Mouse (Mus musculus) frontal cortex, postnatal 10 days (tissue): ENCODE data around the gene Drc3.
A peak's percentile ranks its signal among the peaks of the same experiment; 100 is the strongest.

Experiments used
- DNase-seq, 2 experiments: peaks; one replicate each; pipeline ENCODE4 v3.0.0; 2022; ENCODE audit warnings: low spot score in 2 of 2, mixed read lengths in 1 of 2

Gene Drc3

DNA sequence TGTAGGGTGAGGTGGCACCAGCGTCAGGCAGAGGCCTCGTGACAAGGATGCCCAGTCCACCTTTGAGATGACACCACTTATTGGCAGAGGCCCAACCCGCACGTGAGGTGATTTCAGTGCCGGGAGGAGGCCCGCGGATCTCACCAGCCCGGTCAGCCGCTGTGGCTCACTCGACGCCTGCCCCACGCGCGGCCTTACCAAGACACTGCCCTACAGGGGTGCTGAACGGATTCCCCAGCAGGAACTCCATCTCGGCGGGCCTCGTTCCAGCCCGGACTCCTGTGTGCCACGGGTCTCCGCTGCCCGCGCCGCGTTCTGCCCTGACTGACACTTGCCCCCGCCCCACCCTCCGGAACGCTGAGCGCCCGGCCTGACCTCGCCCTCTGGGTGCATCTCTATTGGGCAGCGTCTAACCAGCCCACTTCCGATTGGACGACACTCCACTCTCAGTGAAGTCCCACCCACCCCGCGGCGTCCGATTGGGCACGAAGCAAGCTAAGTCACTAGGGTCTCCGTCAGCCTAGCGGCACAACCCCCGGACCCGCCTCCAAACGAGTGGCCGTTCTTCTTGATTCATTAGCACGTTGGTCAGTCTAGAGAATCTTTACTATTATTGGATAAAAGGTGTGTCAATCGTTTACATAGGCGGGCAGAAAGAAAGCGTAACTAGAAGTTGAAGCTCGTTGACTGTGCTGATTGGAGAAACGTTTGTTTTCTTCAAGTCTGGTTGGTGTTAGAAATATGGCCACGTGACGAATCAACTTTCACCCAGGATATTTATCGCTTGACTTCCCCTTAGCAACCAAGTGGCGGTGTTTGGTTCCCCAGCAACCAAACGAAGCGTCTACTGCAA lies at the start of gene Drc3, which contains the start of gene Tom1l2:
Drc3 (plus strand) TSS at position 771 of the 853 bp plus-strand sequence.
Tom1l2 (minus strand) TSS at position 347 of the 853 bp plus-strand sequence.
- DNase-seq = peak; percentile 99 to 100

DNA sequence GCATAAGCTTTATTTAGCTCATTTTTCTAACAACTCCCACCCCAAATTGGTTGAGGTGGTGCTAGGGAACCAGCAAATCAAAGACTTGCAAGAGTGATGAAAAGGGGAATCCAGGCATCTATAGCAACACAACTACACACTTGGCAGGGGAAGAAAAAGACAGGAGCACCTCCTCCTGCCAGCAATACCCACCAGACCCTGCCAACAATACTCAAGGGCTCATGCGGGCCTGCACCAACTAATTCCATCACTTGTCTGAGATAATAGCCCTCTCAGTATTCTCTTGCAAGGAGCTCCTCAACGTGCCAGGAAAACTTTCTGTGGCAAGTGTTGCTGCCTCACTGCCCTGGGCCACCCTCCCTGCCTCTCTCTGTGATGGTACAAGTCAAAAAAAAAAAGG lies 49.6 kb upstream of the Drc3 start:
- DNase-seq = no peak

DNA sequence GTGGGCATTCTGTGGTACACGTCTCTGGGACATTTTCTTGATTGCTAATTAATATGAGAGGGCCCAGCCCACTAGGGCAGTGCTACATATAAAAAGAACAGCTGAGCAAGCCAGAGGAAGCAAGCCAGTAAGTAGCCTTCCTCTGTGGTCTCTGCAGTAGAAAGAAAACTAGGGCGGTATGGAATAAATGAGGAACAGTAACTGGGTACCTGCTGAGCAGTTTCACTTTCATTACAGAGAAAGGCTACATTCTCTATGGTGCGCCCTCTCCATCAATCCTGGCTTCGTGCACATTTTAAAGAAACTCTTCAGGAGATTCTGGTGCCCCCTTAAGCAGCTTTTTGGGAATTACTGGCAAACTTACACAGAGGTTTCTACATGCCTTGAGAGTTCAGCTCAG lies 47.5 kb upstream of the Drc3 start:
- DNase-seq = no peak

DNA sequence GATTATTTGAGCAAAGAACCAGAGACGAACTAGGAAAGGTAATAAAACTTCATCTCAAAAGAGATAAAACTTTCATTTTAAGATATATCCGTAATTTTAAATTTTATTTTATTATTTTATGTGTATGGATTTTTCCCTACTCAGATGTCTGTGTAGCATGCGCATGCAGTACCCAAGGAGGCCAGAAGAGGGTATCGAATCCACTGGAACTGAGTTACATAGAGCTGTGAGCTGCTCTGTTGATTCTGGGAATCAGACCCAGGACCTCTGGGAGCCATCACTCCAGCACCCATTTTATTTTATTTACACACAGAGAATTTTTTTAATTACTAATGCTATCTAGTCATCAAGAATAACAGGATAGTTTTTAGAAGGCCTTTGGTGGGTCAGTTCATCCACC lies 46.3 kb upstream of the Drc3 start:
- no peak for DNase-seq

DNA sequence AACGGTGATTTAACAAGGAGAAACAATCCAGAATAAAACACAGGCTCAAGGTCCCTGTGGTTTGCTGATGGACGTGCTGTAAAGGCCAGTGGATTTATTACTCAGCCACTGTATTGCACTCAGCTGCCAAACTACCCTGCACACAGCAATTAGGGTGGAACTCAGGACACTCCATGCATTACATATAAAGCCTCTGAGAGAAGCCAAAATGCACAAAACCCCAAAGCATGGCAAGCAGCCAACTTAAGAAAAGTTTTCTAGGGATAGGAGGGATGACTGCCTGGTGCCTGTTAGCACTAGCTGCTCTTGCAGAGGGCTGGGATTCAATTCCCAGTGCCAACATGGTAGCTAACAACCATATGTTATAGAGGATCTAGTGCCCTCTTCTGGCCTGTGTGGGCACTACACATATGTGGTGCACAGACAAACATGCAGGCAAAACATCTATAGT lies 45.7 kb upstream of the Drc3 start:
- DNase-seq = no peak

DNA sequence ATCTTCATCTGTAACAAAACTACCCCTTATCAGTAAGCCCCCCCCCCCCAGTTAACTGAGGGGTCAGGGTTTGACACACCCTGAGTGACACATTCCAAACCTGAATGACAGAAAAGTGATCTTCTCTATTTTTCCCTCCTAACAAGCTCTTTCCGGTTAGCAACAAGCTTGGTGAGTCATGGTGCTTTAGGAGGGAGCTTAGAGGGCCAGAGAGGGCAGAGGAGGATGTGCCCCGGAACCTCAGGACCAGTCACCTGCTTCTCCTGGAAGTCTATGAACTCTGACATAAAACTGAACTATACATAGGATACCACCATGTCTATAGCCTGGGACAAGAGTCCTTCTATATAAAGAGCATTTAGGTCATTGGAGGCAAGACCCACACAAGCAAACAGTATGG lies 45.1 kb upstream of the Drc3 start:
- no peak for DNase-seq

DNA sequence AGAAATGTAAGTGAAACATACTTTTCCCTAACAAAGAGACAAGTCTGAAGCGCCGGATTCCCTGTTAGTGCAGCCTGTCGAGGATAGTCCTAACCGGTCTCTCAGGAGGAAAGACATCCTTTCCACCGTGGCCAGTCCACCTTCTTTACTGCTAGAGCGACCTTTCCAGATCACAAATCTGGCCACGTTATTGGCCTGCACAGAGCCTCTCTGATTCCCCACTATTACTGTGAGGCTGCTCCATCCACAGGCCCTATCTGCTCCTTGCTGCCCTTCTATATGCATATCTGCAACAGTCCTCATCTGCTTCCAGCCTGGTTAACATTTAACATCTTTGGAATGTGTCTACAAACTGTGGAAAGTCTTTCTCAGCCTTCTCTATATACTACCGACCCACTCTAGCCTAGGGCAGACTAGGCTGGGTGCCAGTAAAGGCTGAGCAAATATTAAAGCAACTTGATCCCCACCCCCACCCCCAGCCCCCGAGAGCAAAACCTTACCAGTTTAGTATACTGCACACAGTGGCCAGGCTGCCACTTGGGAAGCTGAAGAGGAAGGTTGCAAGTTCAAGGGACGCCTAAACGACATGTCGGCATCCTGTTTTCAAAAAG lies 44.5 kb upstream of the Drc3 start:
- no peak for DNase-seq

DNA sequence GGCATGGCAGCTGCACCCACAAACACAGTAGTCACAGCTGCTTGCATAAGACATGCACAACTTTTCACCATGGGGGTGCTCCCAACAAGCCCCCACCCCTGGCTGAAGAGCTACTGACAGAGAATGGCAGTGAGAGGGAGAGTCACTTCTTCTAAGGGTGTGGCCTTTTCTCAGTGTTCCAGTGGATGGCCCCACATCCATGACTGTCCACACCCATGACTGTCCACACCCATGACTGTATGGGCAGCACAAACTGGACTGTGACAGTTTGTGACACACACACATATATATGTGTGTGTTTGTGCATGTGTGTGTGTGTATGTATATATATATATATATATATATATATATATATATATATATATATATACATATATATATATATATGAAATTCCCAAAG lies 43.3 kb upstream of the Drc3 start:
- DNase-seq = no peak

DNA sequence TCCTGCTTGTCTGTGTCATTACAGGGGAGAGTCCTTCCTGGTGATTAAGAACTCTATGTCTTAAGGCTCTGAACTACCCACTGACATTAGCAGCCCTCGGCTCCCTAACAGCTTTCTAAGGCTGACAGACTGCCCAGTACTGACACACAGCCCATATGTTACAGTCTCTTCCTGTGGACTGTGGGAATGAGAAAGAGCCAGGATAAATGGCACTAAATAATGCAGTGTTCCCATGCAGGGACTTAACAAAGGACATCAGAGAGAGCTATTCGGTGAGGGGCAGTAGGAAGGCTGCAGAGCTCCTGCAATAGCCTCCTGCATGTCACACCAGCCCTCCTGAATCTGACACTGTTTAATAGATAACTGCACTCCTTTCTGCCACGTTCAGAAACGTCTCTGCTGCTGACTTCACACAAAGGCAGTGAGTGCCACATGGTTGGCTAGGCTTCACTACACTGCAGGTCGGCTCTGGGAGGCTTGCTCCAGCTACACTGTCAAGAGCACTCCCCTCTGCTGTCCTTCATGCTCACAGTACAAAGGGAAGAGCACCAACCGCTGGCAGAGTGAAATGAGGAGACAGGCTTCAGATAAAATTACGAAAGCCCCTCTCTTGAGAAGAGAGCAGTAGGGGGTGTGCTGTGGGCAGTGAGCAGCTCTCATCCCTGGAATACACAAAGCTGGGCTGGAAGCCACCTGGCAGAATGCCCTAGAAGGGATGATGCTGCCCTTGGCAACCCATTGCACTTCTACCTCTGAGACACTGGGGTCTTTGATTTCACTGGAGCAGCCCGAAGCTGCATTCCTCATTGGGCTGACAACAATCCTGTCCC lies 41.9 kb upstream of the Drc3 start:
- DNase-seq = peak; percentile 83 to 86

DNA sequence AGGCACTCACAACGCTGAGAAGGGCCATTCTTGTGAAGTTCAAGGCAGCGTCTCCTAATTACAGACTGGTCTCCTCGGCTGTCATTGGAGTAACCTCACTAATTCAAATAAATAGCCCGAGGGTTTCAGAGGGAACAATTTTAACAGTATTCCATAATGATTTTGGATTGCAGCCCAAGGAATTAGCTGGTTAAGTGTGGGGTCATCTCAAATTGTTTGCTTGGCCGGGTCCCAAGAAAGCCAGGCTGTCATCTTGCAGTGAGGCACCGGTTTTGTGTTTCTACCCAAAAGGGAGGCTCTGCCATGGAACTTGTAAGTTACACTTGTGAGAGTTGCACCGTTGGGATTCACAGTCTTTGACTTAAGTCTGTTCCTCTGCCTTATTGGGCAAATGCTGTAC lies 36.9 kb upstream of the Drc3 start:
- no peak for DNase-seq

DNA sequence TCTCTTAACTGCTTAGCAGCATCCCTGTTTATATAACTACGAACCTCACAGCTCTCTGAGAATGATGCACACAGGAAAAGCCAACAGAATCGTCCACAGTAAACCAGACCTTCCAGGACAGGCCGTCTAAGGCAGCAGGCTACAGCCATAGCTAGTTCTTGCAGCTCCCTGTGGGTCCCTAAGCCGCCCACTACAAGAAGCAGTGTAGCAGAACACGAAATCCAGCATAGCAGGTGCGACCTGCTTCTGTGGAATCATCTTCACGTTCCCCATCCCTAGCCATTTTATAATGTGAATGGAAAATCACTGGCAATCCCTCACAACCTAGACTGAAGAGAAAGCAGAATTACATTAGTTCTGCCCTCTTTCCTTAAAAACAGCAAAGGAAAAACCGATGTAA lies 36.2 kb upstream of the Drc3 start:
- DNase-seq = no peak

DNA sequence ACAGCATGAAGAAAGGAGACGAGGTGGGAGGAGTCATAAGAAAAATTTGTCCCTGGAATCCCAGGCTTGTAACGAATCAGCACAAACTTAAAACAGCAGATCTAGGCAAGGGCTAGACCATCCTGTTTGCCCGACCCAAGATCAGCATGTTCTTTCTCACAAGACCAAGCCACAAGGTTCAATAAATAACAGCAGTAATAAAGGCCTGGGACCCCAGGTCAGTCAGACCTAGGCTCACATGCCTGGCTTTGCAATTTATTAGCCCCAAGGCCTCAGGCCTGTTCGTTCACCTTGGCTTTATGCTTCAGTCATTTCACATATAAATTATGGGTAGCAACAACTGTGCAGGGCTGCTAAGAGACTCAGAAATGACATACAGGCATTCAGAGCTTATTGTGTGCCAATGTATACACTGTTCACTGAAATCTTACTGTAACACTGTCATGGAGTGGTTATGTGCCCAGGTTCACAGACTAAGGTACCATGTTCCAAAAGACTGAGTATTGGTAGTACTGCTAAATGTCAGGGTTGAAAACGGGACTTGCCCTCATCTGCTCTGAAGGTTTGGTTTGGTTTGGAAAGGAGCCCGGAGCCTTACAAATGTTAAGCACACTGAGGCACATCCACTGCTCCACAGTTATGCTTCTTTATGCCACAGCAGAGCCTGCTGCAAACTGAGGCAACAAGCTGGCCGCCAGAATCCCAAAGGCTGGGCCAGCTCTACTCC lies 35.6 kb upstream of the Drc3 start:
- no peak for DNase-seq

DNA sequence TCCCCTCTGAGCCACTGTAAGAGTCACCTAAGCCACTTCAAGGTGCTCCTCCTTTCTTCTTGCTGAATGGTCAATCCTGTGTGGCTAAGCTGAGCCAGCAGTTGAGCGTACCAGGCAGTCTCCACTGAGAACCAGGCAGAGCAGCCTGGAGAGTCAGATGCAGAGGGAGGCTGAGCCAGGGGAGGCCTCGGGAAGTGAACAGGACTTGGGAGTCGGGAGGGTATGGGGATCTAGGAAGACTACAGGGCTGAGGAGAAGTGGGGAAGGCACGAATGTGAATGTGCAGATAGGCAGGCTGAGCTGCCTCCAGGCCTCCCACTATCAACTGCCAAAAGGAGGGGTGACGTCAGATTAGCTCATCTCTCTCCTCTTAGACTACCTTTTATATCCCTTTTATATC lies 34.4 kb upstream of the Drc3 start:
- no peak for DNase-seq

DNA sequence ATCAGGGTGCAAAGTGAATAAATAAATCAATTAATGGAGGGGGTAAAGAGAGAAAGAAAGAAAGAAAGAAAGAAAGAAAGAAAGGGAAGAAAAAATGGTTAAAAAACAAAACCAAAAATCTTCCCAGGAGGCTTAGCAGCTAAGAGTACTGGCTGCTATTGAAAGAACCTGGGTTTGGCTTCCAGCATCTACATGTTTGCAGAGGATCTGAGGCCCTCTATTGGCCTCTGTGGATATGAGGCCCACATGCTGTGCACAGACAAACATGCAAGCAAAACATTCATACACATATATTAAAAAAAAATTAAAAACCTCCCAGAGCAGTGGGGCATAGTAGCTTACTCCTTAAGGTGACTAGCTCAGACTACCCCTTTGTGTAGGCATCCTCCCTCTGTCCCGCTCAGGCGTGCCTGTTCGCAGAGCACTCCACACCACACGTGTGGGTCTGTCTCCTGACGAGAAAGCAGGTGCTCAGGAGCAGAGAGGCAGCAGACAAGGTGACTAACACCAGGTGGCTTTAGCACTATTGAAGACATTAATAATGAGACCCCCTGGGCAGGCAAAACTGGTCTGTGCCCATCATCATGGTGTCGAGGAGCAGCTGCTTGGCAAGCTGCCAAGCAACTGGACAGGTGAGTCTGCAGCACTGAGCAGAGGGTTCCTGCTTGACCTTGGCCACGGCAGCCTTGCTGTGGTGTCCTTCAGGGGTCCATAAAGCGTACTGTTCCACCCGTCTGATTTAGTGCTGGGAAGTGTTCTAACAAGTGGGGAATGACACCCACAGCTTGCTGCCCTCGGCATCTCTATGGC lies 33.7 kb upstream of the Drc3 start:
- no peak for DNase-seq

DNA sequence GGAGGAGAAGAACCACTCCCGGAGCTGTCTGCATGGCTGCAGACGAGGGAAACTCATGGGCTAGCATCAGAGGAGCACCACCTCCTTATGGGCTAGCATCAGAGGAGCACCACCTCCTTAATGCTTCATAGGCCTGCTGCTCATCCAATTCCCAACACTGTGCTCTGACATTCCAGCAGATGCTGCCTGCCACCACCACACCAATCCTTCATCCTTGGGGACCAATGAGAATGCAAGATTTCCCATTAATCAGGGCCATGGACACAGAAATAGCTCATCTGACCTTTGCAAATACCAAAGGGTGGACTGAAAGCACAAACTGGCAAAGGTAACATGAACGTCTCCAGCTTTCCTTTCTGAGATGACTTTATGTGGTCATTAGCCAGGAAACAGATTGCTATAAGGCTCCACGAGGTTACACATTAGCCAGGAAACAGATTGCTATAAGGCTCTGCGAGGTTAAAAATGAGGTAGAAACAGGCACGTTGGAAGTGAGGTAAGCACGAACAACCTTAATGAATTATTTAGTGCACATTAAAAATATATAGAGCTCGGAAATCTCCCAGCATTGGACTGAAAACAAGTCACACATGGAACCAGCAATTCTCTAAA lies 32.6 kb upstream of the Drc3 start:
- DNase-seq = no peak

DNA sequence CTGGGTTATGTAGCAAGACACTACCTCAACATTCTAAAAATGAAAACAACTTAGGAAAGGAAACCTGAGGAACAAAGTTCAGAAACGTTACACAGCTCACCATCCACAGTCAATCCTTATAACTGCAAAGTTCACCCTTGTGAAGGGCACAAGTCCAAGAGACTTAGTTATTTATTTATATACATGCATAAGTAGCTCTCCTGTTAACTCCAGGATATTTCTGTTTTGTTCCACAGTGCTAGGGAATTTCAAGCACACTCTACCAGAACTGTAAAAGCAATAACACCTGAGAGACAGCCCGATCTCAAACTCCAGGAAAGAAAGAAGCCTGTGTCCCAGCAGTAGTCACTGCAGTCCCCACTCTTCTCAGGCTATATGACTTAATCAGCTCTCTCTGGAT lies 31.7 kb upstream of the Drc3 start:
- DNase-seq = no peak

DNA sequence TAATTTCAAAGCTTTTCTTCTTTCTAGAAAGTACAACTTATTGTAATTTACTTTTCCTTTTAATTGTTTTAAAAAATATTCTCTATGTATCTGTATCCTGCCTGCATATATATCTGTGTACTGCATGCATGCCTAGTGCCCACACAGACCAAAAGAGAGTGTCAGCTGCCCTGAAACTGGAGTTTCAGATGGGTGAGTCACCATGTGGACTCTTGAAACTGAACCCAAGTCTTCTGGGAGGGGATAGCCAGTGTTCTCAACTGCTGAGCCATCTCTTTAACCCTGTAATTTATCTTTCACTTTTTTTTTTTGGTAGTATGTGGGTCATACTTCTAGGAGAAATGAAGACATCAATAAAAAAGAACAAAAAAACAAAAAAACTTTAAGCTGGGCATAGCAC lies 29.4 kb upstream of the Drc3 start:
- DNase-seq = no peak

DNA sequence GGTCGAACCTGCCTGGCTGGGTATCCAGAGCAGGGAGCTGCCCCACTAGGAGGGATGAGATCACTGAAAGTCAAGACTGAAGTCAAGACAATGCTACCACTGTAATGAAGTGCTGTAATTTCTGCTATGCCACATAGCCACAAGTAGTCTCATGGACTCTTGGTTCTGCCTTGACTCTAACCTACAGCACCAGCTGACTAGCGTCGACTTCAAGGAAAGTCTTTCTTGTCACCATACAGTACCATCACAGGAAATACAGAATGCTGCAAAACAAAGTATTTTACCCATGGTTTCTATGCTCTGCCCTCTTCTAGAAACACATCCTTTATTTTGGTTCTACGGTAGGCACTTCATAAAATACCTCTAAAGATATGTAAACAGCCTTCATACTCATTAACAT lies 22.6 kb upstream of the Drc3 start:
- DNase-seq = no peak

DNA sequence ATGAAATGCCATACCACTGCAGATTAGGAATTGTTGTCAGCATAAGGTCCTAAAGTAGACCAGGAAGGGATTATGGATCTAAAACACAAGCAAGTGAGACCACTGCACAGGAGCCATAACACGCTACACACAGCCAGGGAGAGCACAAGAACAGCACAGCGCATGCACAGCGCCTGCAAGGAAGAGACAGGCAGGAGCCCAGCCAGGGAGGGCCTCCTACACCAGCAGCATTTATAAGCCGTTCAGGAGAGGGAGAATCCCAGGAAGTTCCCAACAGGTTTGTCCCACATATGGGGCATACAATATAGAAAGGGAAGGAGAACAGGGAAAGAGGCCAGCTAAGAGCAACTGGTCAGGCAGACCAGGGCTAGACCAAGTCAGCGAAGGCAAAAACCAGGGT lies 19.7 kb upstream of the Drc3 start:
- DNase-seq = no peak

DNA sequence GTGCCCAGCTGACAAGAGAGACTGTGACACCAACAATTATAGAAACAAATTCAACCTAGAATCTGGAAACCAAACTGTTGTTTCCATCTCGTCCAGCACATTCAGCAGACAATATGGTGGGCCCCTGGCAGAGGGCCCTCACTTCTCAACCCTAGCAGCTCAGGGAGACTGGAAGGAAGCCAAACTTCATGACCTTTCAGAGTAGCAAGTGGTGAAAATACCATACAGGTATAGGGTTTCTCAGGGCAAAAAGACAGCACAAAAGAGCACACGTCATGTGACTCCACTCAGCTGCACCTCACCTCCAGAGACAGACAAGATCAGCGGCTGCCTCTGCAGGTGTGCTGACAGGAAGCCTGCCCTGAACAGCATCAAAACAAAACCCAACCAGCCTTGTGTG lies 19.0 kb upstream of the Drc3 start:
- no peak for DNase-seq

DNA sequence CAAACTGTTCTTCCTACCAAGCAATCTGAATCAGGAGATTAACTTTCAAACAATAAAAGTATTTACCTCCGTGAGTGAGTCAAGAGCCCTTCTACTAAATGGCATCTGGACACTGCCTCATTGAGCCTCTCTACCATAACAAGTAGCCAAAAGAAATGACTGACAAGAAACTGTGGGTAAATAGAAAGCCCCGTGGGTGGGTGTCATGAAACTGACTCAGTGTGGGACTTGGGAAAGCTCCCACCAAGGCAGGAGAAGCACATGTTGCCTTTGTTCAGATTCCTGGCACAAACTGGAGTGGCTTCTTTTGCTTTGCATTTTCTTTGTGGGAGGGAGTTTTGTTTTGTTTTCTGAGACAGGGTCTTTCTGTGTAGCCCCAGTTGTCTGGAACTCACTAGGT lies 17.4 kb upstream of the Drc3 start:
- DNase-seq = no peak
